Mouse (Mus musculus) neural tube, embryonic 13.5 days (tissue): ENCODE data around the gene Atp6v0d1. TPM values are rescaled to one million over a fixed set of nuclear protein-coding genes. Genes with fewer than 3 reads are reported as not detected.
A peak's percentile ranks its signal among the peaks of the same experiment; 100 is the strongest.

Source experiments
- ATAC-seq: fragments of 200-750 bp; cut with Nextera tagmentation; 2 replicates; pipeline ENCODE4 v1.8.0; 2017; ENCODE audit warnings: low read depth, mild to moderate bottlenecking, moderate TSS enrichment, moderate library complexity
- H3K27ac ChIP-seq: fragments of 300-500 bp; sonication (generic); replicated peaks from 2 replicates; pipeline ENCODE4 v1.5.1; 2015; ENCODE audit warnings: moderate library complexity, mild to moderate bottlenecking, inconsistent platforms
- H3K27me3 ChIP-seq: fragments of 300-500 bp; sonication (generic); 2 replicates; pipeline ENCODE4 v1.6.1; 2015; ENCODE audit warnings: mild to moderate bottlenecking, inconsistent platforms
- H3K36me3 ChIP-seq: fragments of 300-500 bp; sonication (generic); 2 replicates; pipeline ENCODE4 v1.6.1; 2015; ENCODE audit warnings: mild to moderate bottlenecking, inconsistent platforms
- H3K4me1 ChIP-seq: fragments of 300-500 bp; sonication (generic); replicated peaks from 2 replicates; pipeline ENCODE4 v1.6.1; 2015; ENCODE audit warnings: inconsistent platforms
- H3K4me2 ChIP-seq: fragments of 300-500 bp; sonication (generic); 2 replicates; pipeline ENCODE4 v1.6.1; 2015; ENCODE audit warnings: inconsistent platforms, mild to moderate bottlenecking, moderate library complexity
- H3K4me3 ChIP-seq: fragments of 300-500 bp; sonication (generic); 2 replicates; pipeline ENCODE4 v1.5.1; 2015; ENCODE audit warnings: mild to moderate bottlenecking, inconsistent platforms
- H3K9ac ChIP-seq: fragments of 300-500 bp; sonication (generic); 2 replicates; pipeline ENCODE4 v1.6.1; 2015; ENCODE audit warnings: moderate library complexity, mild to moderate bottlenecking, inconsistent platforms
- H3K9me3 ChIP-seq: fragments of 300-500 bp; sonication (generic); 2 replicates; pipeline ENCODE4 v1.6.1; 2016; ENCODE audit warnings: inconsistent platforms
- WGBS: fragments of 180-500 bp; shearing (Covaris S2); methylation state at CpG from one replicate; pipeline ENCODE4 v1.1.7; 2015; 5-methylcytosine and 5-hydroxymethylcytosine counted together
- polyA plus RNA-seq: library from polyadenylated mRNA; unstranded; fragments of >200 nt; fragmentation: Nextera tagmentation; extraction: Ambion mirVana; gene quantifications from 2 replicates; pipeline ENCODE4 v1.2.1, GENCODE M21; 2015

Atp6v0d1 gene
- polyA plus RNA-seq, 1 experiment from 2014 or later = 211 TPM

DNA sequence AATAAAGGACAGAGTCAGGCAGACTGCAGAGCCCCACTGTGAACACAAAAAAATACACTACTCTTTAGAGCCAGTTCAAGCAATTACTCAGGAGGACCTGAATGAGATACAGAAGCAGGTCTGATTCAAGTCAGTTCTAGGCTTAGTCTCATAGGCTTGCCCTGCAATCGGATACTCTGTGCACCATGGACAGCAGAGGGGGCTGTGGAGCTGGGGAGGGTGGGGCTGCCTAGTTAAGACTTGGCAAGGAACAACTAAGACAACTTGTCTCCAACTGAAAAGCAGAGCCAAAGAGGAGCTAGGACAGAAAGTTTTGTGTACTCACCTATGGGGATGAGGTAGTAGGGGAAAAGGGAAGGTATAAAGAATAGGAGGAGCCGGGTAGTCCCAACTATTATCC, 34.1 kb downstream of the Atp6v0d1 start:
- Histone ChIP-seq H3K9ac (no peak overlapping the region), H3K27ac (no peak overlapping the region), H3K9me3 (no peaks in the 10 kb centered on the region), H3K36me3 (peaks cover 72% of the 10 kb centered on the region), H3K4me1 (peaks cover 16% of the 10 kb centered on the region; the same call in 1 of the 2 replicates), H3K27me3 (no peaks in the 10 kb centered on the region), H3K4me3 (no peak overlapping the region), H3K4me2 (no peak overlapping the region)
- no peak for ATAC-seq
- 68% methylated on average over 2 of the region's 2 CpGs for WGBS

DNA sequence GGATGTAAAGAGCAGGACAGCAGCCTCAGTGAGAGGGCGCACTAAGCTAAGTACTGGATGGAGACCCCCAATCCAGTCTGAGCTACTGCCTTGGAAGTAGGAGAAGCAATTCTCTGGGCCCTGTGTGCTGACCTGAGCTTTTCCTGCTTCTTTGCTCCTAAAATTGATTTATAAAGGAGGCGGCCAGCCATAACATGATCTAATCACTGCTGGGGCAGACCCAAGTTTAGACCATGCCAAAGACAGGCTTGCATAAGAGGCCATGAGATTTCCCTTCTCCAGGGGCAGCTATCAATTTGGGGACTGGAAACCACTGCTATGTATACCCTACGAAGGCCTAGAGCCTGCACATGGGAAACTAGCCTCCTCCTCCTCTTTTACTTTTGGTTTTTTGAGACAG, 36.6 kb downstream of the Atp6v0d1 start:
- ATAC-seq = no peak
- 93% methylated on average over 3 of the region's 3 CpGs for WGBS
- Histone ChIP-seq H3K36me3 (peaks cover 71% of the 10 kb centered on the region), H3K4me2 (no peak overlapping the region), H3K9ac (no peak overlapping the region), H3K27ac (no peak overlapping the region), H3K4me3 (no peak overlapping the region), H3K27me3 (no peaks in the 10 kb centered on the region), H3K4me1 (peaks cover 16% of the 10 kb centered on the region; the same call in 1 of the 2 replicates), H3K9me3 (no peaks in the 10 kb centered on the region)

DNA sequence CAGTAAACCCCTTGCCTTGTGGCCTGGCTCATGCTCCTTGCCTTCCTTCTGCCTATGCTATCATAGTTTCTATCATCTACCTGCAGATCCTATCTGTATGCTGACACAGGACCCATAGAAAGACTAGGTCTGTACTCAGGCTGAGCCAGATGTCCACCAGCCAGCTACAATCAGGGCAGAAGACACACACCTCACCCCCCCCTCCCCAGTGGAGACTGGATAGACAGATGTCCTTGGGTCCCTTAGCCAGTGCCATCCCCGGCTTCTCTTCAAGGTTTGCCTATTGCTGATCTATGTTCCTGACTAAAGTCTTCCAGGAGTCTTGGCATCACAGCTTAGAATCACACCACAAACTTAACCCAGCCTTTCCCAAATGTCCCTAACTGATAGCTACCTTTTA, 37.6 kb downstream of the Atp6v0d1 start:
- 95% methylated on average over 1 of the region's 1 CpGs for WGBS
- H3K4me1 ChIP-seq = peaks cover 9% of the 10 kb centered on the region; the same call in 1 of the 2 replicates
- no peak overlapping the region for H3K4me3 ChIP-seq
- H3K27ac ChIP-seq = no peak overlapping the region
- no peaks in the 10 kb centered on the region for H3K9me3 ChIP-seq
- no peaks in the 10 kb centered on the region for H3K27me3 ChIP-seq
- H3K4me2 ChIP-seq = no peak overlapping the region
- H3K36me3 ChIP-seq = peaks cover 79% of the 10 kb centered on the region
- ATAC-seq = no peak
- H3K9ac ChIP-seq = no peak overlapping the region

DNA sequence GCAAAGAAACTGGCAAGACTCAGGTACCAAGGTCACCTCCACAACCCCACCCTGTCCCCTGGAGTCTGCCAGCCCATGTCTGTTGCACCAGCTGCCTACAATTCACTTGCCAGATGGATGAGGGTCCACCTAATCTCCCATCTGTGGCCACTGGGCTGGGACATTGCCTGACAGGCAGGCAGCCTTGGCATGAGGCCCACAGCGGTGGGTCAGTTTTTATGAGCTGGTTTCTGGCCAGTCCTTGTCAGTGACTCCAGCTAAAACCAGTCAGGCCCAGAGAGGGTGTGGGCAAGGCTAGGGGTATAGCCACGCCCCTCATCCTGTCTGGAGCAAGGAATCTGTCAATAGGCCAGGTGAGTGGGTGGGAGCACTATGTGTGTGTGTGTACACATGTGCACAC, 38.7 kb downstream of the Atp6v0d1 start:
- H3K4me3 ChIP-seq = no peak overlapping the region
- 0 out of 2 replicates have a peak, but pooled peaks cover 8% of the 10 kb centered on the region for H3K4me1 ChIP-seq
- no peak overlapping the region for H3K27ac ChIP-seq
- ATAC-seq = no peak
- H3K9me3 ChIP-seq = no peaks in the 10 kb centered on the region
- H3K27me3 ChIP-seq = no peaks in the 10 kb centered on the region
- peaks cover 87% of the 10 kb centered on the region for H3K36me3 ChIP-seq
- H3K9ac ChIP-seq = no peak overlapping the region
- no peak overlapping the region for H3K4me2 ChIP-seq
- WGBS = 88% methylated on average over 2 of the region's 2 CpGs

DNA sequence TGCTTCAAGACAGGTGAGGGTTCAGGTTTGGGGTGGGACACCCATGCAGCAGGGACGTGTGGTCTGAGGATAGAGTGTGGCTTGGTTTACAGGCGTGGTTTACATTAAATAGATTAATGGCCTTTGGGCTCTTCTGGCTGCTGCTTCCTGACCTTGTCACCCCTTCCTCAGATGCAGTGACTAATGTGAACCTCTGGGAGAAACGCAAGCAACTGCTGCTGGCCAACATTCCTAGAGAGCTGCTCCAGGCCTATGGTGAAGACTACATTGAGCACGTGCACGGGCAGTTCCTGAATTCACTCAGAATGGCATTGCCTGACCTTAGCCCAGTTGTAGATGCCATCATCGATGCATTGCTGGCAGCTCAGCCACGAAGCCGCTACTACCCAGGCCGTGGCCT, 43.0 kb downstream of the Atp6v0d1 start:
- 77% methylated on average over 9 of the region's 9 CpGs for whole genome bisulfite sequencing
- Histone ChIP-seq H3K4me3 (no peak overlapping the region), H3K9ac (no peak overlapping the region), H3K27ac (no peak overlapping the region), H3K4me2 (no peak overlapping the region), H3K36me3 (peaks cover 62% of the 10 kb centered on the region), H3K9me3 (no peaks in the 10 kb centered on the region), H3K27me3 (0 out of 2 replicates have a peak, but pooled peaks cover 4% of the 10 kb centered on the region), H3K4me1 (peaks cover 38% of the 10 kb centered on the region)
- ATAC-seq = no peak

DNA sequence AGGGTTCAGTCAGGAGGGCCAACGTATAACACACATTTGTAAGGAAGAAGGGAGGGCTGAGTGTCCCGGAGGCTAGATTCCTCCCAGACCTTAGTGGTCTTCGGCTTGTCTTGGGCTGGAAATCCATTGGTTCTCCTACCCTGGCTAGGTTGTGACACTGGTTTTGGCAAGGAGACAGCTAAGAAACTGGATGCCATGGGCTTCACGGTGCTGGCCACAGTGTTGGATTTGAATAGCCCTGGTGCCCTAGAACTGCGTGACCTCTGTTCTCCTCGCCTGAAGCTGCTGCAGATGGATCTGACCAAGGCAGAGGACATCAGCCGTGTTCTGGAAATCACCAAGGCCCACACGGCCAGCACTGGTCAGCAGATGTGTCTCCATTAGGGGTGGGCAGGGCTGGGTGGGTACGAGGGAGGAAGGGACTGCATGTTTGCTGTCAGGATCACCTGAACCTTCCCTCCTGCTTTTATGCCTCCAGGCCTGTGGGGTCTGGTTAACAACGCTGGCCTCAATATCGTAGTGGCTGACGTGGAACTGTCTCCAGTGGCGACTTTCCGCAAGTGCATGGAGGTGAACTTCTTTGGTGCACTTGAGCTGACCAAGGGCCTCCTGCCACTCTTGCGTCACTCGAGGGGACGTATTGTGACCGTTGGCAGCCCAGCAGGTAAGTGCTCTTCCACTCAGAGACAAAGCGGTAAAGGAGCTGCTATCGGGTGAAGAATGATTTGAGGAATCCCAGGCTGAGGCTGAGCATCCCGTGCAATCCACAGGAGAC, 43.7 kb downstream of the Atp6v0d1 start:
- no peak overlapping the region for H3K27ac ChIP-seq

DNA sequence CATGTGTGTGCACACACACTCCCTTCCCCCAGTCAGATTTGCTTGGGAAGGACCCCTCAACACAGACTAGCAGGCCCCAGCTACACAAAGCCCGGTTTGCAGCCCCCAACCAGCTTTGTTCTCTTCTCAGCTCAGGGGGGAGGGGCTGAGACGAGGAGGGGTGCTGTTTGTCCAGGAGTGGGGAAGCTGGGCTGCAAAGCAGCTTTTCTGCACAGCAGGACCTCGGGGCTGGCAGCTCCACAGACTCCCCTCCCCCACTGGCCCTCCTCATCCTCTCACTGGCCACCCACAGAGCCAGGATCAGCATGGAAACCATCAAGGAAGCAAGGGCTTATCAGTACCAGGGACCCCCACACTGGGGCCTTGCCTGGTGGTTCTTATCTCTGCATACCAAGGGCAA, 44.8 kb downstream of the Atp6v0d1 start:
- ATAC-seq = no peak
- Histone ChIP-seq H3K27ac (peak overlapping the region; percentile 68), H3K9ac (peak overlapping the region; percentile 32), H3K4me2 (peak overlapping the region; percentile 24), H3K36me3 (peaks cover 49% of the 10 kb centered on the region), H3K4me1 (peaks cover 52% of the 10 kb centered on the region), H3K9me3 (no peaks in the 10 kb centered on the region), H3K4me3 (no peak overlapping the region), H3K27me3 (peaks cover 15% of the 10 kb centered on the region)
- 0% methylated on average over 3 of the region's 3 CpGs for WGBS

More for the DNA sequence above, 43.7 kb downstream of the Atp6v0d1 start:
- H3K4me2 ChIP-seq = no peak overlapping the region
- 87% methylated on average over 21 of the region's 21 CpGs for WGBS
- no peak overlapping the region for H3K9ac ChIP-seq
- H3K4me3 ChIP-seq = no peak overlapping the region
- H3K9me3 ChIP-seq = no peaks in the 10 kb centered on the region
- peaks cover 9% of the 10 kb centered on the region; the same call in 1 of the 2 replicates for H3K27me3 ChIP-seq
- ATAC-seq = no peak
- H3K4me1 ChIP-seq = peaks cover 46% of the 10 kb centered on the region
- H3K36me3 ChIP-seq = peaks cover 55% of the 10 kb centered on the region

DNA sequence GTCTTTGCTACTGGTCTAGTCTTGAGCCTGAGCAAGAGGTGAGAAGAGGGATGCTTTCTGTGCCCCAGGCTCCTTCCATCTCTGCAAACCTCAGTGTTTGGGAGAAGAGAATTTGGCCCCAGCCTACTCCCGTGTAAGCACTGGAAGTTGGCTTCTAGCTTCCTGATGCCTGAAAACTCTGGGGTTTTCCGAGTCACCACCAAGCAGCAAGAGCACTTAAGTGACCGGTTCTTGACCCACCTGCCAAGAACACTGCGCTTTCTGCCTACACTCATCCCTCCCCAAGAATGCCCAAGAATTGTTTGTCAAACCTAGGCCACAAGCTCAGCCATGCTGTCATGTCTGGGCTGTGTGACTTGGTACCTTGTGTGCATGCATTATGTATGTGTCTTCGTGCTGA, 45.3 kb downstream of the Atp6v0d1 start:
- peaks cover 55% of the 10 kb centered on the region for H3K4me1 ChIP-seq

DNA sequence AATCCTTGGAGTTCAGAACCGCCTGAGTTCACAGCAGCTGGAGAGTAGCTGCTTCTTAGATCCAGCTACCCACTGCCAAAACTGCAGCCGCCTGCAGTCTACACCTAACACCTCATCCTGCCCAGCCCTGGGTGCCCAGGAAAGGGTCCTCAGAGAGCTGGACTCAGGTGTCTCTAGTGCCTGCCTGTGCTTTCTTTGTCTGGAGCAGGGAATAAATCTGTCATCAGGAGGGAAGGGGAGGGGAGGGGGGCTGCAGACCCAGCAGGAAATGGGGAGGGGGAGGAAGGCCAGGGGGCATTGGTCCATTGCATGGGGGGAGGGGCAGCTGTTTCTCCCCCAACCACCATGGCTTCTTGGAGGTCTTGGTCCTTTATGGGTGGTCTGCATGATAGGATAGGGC, 46.3 kb downstream of the Atp6v0d1 start:
- peaks cover 15% of the 10 kb centered on the region for H3K27me3 ChIP-seq
- peak overlapping the region; percentile 92 for H3K4me2 ChIP-seq
- 6% methylated on average over 2 of the region's 2 CpGs for WGBS
- peaks cover 55% of the 10 kb centered on the region for H3K4me1 ChIP-seq
- ATAC-seq = no peak
- peak overlapping the region; percentile 79 for H3K9ac ChIP-seq
- peak overlapping the region; percentile 54 for H3K4me3 ChIP-seq
- peak overlapping the region; percentile 76; the same call in 1 of the 2 replicates for H3K27ac ChIP-seq
- peaks cover 35% of the 10 kb centered on the region for H3K36me3 ChIP-seq
- H3K9me3 ChIP-seq = no peaks in the 10 kb centered on the region

More for the DNA sequence above, 45.3 kb downstream of the Atp6v0d1 start:
- peak overlapping the region; percentile 92 for H3K4me2 ChIP-seq
- 34% methylated on average over 5 of the region's 5 CpGs for WGBS
- no peaks in the 10 kb centered on the region for H3K9me3 ChIP-seq
- peaks cover 15% of the 10 kb centered on the region for H3K27me3 ChIP-seq
- H3K9ac ChIP-seq = peak overlapping the region; percentile 32
- 0 out of 2 replicates have a peak overlapping the region, but pooled peaks have one; percentile 54 for H3K4me3 ChIP-seq
- peak overlapping the region; percentile 76 for H3K27ac ChIP-seq
- ATAC-seq = no peak
- peaks cover 44% of the 10 kb centered on the region for H3K36me3 ChIP-seq

DNA sequence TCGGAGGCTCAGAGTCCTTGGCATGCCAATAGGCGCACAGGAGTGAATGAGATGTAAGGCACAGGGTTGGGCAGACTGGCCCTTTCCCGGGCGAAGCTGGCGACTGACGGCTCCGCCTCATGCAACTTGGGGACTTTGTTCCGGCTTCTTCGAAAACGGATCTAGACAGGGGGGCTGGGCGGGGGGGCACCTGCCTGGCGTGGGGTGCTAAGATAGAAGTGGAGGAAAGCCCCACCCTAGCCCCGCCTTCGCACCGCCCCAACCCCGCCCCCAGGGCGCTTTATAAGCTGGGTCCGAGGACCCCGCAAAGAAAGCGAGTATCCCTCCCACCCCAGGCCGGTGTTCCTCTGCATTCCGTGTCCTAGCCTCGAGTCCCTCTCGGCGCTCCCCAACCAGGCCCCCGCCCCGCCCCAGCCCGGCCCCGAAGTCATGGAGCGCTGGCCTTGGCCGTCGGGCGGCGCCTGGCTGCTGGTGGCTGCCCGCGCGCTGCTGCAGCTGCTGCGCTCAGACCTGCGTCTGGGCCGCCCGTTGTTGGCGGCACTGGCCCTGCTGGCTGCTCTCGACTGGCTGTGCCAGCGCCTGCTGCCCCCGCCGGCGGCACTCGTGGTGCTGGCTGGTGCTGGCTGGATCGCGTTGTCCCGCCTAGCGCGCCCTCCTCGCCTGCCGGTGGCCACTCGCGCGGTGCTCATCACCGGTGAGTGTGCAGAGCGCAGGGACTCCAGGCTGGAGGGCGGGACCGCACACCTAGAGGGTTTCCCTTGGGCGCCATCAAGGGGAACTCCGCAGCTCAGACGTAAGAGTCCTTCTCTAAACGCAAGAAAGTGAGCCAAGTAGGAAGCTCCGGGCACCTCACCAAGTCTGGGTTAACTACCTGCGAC, 47.2 kb downstream of the Atp6v0d1 start, which contains the start of gene Hsd11b2:
Gene Hsd11b2, plus strand, starts transcription at position 320 of the 878 bp plus-strand sequence.
- Histone ChIP-seq H3K27ac (peak within 1 kb of the TSS; percentile 76), H3K9ac (peak within 1 kb of the TSS; percentile 79), H3K4me2 (peak within 1 kb of the TSS; percentile 92), H3K4me3 (peak within 1 kb of the TSS; percentile 54), H3K9me3 (no peaks in the 10 kb centered on the region), H3K36me3 (peaks cover 27% of the 10 kb centered on the region), H3K27me3 (peaks cover 15% of the 10 kb centered on the region), H3K4me1 (peaks cover 55% of the 10 kb centered on the region)
- WGBS = under 1% methylated on average over 68 of the region's 68 CpGs
- ATAC-seq = peak; percentile 54

DNA sequence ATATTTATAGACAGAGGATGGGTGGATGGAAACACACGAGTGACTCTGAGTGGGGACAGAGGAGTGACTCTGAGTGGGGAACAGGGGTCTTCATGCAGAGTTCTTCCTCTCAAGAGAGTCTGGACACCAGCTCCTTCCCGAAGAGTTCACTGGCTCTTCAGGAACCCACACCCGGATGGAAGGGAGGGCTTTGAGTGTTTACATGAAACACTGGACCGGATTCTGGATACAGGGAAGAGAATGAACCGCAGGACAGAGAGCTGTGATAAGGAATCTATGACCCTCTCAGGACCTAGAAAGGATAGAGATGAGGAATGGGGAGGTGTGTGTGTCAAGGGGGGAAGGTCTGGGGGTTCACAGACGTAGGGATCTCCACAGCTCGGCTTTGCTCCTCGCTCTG, 48.5 kb downstream of the Atp6v0d1 start:
- peaks cover 55% of the 10 kb centered on the region for H3K4me1 ChIP-seq
- 49% methylated on average over 8 of the region's 8 CpGs for WGBS
- H3K4me3 ChIP-seq = no peak overlapping the region
- H3K27me3 ChIP-seq = peaks cover 15% of the 10 kb centered on the region
- H3K36me3 ChIP-seq = peaks cover 14% of the 10 kb centered on the region
- H3K9ac ChIP-seq = no peak overlapping the region
- no peaks in the 10 kb centered on the region for H3K9me3 ChIP-seq
- no peak overlapping the region for H3K27ac ChIP-seq
- no peak for ATAC-seq
- H3K4me2 ChIP-seq = no peak overlapping the region
